Mouse (Mus musculus): Measurements from ENCODE around the gene Sertad3.

The Sertad3 gene

DNA sequence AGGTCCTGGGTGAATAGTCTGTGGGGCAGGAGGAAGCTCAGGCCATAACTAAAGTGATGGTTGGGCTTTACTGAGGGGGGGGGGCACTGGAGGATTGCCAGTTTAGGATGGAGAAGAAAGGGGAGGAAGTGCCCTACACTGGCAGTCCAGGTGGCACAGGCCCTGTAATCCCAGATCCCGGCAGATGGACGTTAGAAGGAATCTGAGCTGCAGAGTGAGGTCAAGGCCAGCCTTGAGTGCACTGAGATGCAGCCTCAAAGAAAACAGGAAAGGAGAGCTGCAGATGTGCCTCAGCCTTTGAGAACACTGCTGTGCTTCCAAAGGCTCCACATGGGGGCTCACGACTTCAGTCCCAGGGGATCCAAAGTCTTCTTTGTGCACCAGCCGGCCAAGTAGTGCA lies 5.9 kb upstream of the Sertad3 start:
- no peak for DNase-seq (ENCODE audit: low spot score in 2 of 2)

DNA sequence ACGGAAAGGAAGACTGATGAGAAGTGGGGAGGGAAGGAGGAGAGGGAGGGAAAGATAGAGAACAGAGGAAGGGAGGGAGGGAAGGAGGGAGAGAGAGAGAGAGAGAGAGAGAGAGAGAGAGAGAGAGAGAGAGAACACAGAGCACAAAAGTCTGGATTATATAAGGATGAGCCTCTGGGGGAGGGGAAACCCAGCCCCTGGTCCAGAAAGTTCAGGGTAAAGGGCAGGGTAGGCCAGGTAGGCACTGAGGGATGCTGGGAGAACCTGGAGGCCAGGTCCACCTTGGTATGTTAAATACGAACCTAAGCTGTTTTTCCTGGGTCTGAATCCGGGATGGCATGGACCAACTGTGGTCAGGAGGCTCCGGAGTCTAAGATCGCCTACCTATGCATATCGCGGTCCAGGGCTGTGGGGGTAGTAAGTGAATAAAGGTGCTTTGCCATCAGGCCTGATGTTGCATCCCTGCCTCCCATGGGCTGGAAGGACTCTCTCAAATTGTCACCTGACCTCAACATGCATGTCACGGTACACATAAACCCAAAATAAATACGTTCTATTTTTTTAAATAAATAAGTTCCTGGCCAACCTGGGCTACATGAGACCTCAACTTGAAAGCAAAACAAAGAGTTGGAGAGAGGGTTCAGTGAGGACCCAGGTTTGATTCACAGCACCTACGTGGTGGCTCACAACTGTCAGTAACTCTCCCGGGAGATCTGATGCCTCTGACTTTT lies 2.0 kb upstream of the Sertad3 start:
- no peak for DNase-seq (ENCODE audit: low spot score in 2 of 2)

DNA sequence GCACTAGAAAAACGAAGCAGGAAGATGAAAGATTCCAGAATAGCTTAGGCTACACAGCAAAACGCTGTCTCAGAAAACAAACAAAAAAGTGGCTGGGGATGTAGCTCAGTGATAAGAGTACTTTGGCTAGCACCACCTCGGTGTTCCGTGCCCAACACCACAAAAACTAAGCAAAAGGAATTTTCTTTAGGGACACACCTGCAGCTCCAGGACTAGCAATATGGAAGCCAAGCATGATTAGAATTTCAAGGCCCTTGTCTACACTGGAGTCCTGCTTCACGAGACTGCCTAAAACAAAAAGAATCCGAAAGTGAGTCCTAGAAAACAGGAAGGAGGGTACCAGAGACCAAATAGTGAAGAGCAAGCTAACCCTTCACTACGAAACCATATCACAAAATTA lies 972 bp upstream of the Sertad3 start:
- no peak for DNase-seq (ENCODE audit: low spot score in 2 of 2)

DNA sequence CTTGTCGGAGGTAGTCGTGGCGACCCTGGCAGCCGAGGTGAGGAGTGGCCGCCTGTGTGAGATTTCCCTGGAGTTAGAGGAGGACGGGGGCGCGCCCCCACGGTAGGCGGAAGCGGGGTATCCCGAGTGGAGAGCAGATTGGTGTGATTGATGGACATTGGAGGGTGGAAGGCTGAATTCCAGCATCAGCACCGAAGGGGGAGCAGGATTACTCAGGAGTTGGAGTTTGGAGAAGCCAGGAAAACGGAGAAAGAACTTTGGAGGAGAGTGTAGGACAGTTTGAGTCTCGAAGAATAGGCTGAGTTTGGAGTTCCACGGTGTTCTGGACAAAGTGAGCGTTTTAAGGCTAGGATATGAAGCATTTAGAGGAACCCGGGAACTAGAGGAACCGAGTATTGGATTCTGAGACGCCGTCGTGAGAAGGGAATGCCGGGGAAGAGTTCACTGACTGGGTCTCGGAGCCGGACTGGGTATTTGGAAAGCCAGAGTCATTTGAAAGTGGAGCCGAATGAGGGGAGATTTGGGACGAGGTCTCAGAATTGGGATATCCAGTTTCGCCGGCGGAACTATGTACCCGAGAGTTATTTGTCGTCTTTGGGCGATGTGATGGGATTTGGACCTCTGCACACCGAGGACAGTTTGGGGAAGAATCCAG lies 394 bp downstream of the Sertad3 start:
- DNase-seq (ENCODE audit: low spot score in 2 of 2) = no peak

DNA sequence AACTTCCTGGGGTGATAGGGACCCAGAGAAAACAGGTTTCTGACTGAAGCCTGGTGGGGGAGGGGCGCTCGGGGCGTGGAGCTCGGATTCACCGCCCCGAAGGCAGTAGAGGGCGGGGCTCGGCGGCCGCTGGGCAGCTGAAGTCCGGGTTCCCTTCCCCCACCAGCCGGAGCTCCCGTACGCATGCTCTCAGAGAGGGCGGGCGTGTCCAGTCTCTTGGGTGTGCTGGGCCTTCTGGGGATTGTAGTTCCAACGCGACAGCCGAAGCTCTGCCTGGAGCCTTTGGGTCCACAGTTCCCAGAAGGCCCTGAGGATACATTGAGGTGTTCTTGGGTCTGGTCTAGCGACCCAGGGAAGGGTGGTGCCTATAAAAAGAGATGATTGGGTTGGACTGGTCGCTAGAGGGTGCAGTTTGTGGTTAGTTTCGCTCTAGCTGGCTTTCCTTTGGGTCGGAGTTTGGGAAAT lies 954 bp downstream of the Sertad3 start:
- DNase-seq (ENCODE audit: low spot score in 2 of 2) = peak; percentile 96 to 97

DNA sequence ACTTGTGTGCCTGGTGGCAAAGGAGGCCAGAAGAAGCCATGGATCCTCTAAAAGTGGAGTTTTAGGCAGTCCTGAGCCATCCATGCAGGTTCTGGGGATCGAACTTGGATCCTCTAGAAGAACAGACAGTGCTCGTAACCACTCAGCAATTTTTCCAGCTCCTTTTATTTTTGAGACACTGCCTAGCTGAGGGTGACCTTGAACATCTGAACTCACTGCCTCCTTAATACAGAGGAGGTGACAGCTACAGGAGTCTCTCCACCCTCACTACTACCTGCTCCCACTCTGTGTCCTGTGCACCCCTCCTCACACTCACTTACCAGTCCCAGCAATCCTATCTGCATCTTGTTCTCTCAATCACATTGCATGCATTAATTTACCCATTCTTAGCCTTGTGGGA lies 2.0 kb downstream of the Sertad3 start:
- no peak for DNase-seq (ENCODE audit: low spot score in 2 of 2)

DNA sequence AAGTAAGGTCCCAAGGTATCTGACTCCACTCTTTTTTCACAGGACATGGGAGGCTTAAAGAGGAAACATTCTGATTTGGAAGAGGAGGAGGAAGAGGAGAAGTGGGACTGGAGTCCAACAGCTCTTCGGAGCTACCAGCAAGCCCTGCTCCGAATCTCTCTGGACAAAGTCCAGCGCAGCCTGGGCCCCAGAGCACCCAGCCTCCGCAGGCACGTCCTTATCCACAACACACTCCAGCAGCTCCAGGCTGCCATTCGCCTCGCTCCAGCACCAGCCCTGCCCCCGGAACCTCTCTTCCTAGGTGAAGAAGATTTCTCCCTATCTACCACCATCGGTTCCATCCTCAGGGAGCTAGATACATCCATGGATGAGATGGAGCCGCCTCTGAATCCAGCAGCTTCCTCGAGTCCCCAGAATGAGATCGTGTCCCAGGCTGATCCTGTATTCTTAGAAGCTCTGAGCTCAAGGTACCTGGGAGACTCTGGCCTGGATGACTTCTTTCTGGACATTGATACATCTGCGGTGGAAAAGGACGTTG lies 2.6 kb downstream of the Sertad3 start:
- no peak for DNase-seq (ENCODE audit: low spot score in 2 of 2)

DNA sequence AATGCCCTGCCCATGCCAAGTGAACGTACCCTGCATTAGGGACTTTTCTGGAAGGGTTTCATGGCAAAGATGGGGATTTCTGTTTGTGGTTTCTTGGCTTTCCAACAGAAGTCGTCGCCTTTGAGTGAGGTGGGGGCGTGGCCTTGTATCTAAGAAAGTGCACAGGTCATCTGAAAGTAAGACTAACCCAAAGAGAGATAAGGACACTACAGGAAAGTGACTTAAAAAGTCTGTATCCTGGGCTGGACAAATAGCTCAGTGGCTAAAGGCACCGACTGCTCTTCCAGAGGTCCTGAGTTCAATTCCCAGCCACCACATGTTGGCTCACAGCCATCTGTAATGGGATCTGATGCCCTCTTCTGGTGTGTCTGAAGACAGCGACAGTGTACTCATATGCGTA lies 5.0 kb downstream of the Sertad3 start:
- no peak for DNase-seq (ENCODE audit: low spot score in 2 of 2)

DNA sequence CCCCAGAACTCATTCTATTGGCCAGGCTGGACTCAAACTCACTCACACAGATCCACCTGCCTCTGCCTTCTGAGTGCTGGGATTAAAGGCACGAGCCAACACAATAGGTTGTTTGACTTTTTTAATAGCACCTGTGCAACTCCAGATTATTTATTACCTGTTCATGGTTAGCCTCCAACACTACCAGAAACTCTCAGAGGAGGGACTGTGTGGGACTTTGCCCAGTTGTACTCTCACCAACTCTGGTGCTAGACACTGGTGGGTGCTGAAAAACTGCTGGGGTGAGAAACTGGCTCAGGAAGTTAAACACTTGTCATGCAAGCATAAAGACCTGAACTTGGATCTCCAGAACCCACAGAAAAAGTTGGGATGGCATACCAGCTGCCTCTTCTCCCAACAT lies 6.2 kb downstream of the Sertad3 start:
- no peak for DNase-seq (ENCODE audit: low spot score in 2 of 2)

DNA sequence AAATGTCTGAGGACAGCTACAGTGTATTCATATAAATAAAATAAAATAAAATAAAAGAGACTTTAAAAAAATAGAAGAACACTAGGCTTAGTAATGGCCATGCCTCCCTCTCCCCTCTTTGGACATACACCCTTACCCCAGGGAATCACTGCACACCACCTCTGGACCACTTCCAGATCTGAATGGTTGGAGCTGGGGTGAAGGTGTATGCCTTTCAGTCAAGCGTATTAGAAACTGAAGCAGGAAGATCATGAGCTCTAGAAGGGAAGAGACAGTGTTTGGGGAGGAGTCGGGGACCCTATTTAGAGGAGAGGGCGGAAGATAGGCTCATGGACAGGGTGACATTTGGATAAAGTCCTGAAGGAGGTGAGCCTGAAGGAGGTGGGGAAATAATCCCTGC lies 6.9 kb downstream of the Sertad3 start:
- DNase-seq (ENCODE audit: low spot score in 2 of 2) = no peak

DNA sequence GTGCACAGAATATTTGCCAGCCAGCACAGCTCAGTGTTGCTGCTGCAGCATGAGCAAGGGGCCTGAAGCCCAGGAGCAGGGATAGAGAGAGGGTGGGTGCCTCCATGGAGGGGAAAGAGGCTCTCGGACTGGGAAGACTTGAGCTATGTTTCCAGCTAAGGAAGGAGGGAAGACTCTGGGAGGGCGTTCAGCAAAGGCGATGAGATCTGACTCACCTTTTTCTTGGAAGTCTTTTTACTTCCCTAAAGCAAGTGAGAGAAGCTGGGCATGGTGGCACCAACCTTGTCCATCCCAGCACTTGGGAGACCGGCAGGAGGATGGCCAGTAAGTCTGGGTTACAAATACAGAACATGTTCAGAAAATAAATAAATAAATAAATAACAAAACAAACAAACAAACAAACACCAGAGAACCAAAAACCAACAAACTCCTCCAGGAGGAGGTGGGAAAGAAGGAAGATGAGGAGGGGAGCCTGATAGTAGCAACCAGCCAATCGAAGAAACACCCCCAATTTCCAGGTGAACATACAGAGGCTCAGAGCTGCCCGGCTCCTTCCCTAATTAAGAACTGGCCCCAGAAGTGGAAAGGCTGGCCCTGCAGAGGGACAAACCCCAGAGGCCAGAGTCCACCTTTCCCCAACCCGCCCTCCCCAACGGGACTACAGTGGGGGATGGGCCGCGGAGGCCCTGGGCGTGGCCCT lies 7.5 kb downstream of the Sertad3 start:
- DNase-seq (ENCODE audit: low spot score in 2 of 2) = no peak

DNA sequence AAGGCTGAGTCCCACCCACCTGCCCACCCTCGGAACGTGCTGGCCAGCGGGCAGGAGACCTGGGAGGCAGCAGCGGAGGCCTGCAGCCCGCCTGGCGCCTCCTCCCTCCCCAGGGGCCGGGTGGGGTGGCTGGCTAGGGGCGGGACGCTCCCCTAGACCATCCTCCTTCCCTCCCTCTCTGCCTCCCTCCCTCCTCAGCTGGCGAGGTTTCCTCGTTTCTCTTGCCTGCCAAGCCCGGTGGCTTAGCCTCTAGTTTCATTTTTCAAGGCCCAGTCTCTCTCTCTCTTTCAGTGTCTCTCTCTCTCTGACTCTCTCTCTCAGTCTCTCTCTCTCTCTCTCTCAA lies 8.0 kb downstream of the Sertad3 start:
- DNase-seq (ENCODE audit: low spot score in 2 of 2) = peak in 1 of 2 experiments; percentile 73

DNA sequence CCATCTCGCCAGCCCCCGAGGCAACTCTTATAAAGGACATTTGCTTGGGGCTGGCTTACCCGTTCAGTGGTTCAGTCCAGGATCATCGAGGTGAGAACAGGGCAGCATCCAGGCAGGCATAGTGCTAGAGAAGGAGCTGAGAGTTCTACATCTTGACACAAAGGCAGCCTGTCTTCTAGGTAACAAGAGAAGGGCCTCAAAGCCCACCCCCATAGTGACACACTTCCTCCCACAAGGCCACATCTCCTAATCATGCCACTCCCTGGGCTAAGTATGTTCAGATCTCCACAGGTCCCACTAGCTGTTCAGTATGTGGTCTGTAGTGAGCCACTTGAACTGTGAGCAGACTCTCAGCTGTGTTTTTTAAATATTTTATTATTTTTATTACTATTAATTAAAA lies 10.3 kb downstream of the Sertad3 start:
- no peak for DNase-seq (ENCODE audit: low spot score in 2 of 2)

DNA sequence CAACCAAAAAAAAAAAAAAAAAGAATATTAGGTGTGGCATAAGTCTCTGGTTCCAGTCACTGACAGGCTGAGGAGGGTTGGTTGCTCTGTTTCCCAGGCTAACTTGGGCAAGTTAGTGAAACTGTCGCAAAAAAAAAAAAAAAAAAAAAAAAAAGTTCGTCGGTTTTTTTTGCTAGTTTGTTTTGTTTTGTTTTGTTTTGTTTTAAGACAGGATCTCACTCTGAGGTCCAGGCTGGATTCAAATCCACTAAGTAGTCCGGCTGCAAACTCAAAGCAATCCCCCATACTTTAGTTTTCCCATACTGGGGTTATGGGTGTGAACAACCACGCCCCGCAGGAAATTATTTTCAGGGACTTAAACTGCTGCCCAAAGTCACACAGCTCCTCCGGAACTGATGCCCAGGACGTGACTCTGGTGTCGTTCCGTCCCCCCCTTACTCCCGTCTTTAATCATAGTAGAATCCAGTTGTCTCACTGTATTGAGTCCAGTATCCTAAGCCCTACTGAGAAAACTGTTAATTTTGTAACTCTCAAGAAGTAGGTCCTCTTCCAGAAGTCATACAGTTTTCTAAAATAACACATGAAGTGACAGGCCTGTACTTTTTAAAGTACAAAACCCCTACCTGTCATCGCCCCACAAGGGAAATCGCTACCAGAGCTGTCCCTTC lies 12.7 kb downstream of the Sertad3 start:
- DNase-seq (ENCODE audit: low spot score in 2 of 2) = no peak

DNA sequence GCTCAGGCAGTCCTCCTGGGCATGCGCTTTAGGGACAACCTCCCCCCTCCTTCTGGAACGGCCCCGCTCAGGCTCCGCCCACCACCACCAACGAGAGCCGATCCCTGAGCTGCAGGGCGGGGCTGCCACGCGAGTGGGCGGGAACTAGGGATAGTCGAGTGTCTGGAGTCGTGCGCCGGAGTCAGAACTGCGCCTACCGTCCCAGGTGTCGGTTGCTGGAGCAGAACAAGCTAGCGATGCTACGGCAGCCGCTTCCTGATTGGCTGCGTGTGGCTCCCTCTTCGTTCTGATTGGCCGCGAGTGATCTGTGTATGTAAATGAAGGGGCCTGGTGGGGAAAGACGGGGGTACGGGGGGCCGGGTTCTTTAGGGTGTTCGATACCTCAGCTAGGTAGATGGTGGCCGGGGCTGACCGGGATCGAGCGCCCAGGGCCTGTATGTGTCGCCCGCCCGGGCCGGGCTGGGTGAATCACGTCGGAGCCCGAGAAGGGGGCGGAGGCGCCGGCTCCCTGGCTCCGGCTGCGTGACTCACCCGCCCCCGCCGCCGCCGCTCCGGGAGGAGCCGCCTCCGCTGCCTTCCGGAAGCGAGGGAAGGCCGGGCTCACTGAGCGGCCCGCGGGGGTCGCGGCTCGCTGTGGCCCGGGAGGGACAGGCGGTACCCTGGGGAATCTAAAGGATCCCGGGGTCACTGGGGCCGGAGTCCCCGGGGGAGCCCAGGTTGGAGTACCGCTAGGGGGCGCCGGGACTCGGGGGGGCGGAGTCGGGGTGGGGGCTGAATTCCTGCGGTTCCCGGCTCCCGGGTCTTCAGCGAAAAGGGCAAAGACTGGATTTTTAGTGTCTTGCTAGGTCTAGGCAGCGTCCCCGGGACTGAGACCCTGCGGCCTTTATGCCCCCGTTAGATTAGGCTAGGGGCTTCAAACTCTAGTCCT lies 13.5 kb downstream of the Sertad3 start, which contains the start of gene Sertad1:
Sertad1 (plus strand) TSS at position 141 of the 928 bp plus-strand sequence.
- DNase-seq (ENCODE audit: low spot score in 2 of 2) = peak; percentile 99 to 100

DNA sequence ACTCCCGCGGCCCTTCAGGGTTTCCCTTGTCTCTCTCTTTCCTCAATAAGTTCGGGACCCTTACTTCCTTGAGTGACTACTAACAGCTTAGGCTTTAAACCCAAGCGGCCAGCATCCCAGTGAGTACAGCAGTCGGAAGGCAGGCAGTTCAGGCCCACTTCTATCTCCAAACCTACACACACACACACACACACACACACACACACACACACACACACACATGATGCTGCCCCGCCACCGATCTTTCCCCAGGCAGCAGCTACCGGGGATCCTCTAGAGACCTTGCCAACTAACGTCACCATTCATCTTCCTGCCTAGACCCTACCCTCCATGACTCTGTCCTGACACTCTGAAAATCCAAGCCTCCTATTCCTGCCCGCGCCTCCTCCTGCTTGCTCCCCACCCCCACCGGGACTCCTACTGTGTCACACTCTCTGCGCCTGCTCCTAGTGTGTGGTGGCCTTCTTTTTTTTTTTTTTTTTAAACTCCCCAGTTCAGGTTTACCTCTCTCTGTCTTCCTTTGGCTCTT lies 14.2 kb downstream of the Sertad3 start:
- peak in 1 of 2 experiments; percentile 59 for DNase-seq (ENCODE audit: low spot score in 2 of 2)

DNA sequence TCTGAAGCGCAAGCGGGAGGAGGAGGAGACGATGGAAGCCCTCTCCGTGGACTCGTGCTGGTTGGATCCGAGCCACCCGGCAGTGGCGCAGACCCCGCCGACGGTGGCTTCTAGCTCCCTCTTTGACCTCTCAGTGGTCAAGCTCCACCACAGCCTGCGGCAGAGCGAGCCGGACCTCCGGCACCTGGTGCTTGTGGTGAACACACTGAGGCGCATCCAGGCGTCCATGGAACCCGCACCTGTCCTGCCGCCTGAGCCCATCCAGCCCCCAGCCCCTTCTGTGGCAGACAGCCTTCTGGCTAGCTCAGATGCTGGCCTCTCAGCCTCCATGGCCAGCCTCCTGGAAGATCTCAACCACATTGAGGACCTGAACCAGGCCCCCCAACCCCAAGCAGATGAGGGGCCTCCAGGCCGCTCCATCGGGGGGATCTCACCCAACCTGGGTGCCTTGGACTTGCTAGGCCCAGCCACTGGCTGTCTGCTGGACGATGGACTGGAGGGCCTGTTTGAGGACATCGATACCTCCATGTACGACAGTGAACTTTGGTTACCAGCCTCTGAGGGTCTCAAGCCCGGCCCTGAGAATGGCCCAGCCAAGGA lies 15.8 kb downstream of the Sertad3 start:
- no peak for DNase-seq (ENCODE audit: low spot score in 2 of 2)

DNA sequence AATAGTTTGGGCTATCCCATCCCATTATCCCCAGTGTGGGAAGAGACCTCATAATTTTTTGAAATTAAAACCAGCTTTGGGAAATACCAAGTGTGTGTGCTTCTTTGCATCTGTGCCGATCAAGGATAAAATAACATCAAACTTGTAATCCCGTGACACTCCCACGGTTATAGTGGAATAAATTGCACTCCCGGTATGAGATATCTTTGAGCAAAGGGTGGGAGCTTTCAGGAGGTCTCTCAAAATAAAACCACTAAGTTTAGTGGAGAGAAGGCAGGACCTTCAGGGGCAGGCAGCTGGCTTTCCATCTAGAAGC lies 16.6 kb downstream of the Sertad3 start:
- DNase-seq (ENCODE audit: low spot score in 2 of 2) = no peak

DNA sequence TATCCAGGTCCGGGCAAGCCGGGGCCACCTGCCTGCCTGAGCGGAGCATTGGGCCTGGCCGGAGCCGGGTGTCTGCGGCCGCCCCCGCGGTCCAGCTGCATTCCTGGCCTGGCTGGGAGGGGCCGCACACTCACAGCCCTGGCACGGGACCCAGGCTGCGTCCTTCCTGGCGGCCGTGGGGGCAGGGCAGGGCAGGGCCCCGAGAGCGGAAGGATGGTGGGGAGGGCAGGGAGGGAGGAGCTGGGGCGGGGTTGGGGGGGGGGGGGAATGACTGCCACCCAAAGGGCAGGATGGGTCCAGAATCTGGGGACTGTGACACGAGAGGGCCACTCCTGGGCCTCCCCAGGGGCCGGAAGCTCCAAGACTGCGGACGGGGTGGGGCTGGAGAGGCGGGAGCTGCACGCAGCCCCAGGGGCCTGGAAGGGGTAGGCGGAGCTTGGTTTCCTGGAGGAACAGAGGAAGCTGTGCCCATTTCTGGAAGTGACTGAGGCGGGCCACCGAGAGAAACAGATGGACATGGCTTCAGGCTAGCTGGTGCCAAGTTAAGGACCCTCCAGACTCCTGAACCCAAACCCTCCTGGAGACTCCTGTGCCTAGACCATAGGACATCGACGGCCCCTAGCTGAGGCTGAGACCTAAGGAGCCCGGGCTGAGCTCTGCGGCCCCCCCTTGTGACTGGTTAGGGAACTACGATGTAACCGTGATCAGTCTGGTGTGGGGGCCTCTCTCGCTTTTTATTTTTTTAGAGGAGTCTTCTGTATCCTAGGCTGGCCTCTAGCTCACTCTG lies 17.2 kb downstream of the Sertad3 start:
- DNase-seq (ENCODE audit: low spot score in 2 of 2) = peak; percentile 67 to 86

DNA sequence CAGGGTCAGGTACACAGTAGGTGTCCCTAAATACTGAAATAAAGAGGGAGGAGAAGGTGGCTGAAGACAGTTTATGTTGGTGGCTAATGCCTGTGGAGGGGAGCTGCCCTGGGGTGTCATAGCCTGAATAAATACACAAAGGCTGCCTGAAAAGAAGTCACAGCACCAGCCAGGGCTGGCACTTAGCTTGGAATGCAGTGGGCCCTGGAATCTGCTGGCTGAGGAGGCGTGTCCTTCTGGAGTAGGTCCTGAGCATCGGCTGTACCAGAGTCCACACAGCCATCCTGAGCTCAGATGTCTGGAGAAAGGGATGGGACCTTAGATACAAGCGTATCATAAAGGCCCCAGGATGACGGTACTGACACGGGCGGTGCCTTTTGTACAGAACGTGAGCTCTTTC lies 18.3 kb downstream of the Sertad3 start:
- DNase-seq (ENCODE audit: low spot score in 2 of 2) = no peak

All from left cerebral cortex, adult 9 months (tissue).